Mouse (Mus musculus): ENCODE measurements around the gene Col6a6.

The Col6a6 gene

DNA sequence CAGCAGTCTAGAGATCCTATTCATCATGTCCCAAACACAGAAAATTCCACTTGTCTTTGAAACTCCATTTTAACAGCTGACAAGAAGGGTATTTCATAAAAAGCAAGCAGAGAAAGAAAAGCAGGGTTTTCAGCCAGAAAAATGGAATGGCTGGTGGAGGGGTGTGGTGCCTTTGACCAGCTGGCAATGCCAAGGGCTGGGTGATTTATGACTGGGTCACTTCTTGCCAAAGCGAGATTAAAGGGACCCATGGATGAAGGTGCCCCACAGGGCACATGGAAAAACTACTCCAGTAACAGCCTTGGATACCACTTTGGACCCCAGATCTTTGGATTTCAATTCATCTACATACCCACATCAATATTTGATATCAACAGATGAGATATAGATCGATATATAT lies 93.3 kb downstream of the Col6a6 start:
- no peak for DNase-seq

GRCm38 (mm10) chr9:105731976-105732375 lies 96.0 kb downstream of the Col6a6 start:
- no peak for DNase-seq

GRCm38 (mm10) chr9:105720430-105720829 lies 107.5 kb downstream of the Col6a6 start:
- DNase-seq: no peak

DNA sequence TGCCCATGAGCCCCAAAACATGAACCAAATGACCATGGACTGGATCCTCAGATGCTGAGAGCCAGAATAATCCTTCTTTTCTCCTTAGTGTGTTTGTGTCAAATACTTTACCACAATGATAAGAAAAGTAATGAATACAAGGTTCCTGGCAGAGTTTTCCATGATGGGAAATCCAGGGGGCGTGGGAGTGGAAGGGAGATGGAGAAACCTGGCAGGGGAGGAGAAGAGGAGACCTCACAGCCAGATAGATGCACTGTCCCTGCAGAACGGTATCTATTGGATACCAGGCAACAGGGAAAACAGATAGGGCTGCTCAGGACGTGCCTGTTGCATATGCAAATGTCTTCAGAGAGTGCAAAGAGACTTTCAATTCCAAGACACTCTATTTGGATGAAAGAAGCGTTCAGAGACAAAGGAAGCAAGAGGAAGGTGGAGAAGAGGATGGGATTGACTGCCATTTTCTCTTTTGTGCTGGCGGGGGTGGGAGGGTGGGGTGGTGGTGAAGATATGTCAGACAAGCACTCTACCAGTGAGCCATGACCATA lies 108.0 kb downstream of the Col6a6 start:
- no peak for DNase-seq

- DNase-seq: no peak
Observed at GRCm38 (mm10) chr9:105719367-105719766, 108.6 kb downstream of the Col6a6 start.

GRCm38 (mm10) chr9:105712049-105712448 lies 115.9 kb downstream of the Col6a6 start:
- DNase-seq: no peak

- DNase-seq: no peak
Observed at GRCm38 (mm10) chr9:105705011-105705410, 122.9 kb downstream of the Col6a6 start.

DNA sequence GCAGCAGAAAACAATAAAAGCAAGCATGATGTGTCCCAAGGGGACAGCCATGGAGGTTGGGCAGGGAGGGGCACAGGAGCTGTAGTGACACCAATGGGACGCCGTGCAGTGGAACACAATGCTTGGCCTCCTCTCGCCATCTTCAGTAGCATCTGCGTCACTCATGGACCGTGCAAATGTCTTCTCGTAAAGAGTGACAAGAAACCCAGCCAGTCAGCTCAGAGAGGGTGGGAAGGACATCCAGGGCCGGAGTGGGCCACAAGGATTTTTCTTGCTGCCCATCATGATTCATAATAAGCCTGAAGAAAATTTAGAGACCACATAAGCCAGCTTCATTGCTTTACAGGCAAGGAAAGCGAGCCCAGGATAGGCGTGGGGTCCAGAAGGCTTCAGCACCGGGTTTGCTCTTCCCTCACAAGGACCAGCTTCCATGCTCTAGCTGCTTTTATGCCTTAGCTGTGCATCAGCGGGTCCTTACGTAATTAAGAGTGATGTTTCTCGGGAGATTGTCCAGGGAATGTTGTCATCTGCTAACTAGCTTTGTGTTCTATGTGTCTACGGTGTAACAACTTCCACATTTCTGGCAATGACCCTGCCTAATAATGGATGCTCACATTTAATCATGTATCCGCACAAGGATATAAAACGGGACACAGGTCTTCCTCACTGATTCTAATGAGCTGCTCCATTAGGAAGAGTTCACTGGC lies 123.6 kb downstream of the Col6a6 start:
- no peak for DNase-seq

GRCm38 (mm10) chr9:105701966-105702365 lies 126.0 kb downstream of the Col6a6 start:
- DNase-seq: no peak

DNA sequence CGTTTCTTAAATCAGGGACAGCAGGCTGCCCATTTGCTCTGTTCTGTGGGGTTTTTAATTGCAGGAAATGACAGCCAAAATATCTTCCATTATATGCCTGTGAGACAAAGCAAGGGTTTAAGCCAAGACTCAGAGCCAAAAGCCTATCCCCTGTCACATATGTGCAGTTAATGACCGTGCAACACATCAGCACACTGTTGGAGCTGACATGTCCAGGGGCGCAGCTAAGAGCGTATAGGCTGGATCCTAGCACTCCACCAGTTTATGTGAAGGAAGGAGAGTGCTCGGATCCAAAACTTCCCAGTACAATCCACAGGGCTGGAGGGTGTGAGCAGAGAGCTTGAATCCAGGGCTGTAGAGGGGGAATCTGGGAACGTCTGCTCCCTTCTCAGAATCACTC lies 127.3 kb downstream of the Col6a6 start:
- no peak for DNase-seq

DNA sequence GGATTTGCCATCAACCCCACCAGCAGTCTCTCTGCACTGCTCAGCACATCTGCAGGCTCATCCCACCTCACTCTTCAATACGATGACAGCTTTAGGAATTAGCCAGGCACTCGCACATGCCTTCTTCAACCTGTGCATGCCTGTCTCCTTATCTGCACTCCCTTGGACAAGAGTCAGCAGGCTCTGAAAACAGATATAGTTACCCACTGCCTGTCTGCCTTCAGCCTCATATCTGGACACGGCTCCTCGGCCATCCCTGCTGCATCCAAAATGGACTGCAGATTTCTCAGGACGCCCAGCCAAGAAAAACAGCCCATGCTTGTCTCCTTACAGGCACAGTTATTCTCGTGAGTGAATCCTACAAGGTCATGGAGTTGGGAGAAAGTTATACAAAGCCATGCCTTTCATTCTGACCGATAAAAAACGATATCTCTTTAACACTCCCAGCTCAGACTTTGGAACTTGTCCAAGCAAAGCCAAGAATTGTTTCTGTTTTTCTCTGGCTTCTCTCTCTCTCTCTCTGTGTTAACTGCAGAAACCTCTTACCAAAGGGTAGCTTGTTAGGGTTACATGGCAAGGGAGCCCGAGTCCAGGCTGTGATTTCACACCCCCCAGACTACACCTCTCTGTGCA lies 130.1 kb downstream of the Col6a6 start:
- no peak for DNase-seq

GRCm38 (mm10) chr9:105696818-105697564 lies 131.0 kb downstream of the Col6a6 start:
- DNase-seq: no peak

DNA sequence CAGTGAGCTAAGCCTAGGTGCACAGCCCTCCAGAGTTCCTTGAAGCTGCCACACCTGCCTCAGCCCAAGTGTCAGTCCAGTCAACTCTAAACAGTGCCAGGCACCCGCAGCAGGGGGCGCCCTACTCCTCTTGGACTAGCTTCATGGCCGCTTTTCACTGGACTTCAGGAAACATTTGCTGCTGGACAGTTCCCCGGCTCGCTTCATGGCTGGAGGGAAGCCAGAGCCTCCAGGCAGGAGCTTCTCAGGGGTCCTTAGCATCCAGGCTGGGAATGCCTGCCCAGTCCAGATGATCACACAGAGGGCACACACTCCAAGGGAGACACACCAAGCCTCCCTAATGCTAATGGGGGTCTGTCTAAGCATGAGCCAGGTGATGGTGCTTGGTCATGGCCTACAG lies 134.1 kb downstream of the Col6a6 start:
- DNase-seq: peak; percentile 50

DNA sequence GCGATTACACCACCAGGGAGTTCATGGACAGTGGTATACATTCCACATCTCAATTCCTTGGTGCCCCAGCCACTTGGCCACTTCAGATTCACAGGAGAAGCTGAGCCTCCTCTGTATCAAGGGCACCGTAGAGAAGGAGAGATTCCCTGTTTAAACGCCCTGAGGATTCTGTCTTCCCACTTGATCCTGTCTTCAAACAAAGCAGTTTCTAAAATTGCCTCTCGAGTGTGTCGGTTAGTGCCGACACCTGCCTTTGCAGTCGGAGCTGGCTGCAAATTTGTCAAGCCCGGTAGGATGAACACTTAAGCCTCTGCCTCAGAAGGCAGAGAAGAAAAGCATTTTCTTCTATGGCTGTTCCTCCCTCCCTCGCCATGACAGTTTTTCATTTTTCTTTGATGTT lies 134.9 kb downstream of the Col6a6 start:
- no peak for DNase-seq

DNA sequence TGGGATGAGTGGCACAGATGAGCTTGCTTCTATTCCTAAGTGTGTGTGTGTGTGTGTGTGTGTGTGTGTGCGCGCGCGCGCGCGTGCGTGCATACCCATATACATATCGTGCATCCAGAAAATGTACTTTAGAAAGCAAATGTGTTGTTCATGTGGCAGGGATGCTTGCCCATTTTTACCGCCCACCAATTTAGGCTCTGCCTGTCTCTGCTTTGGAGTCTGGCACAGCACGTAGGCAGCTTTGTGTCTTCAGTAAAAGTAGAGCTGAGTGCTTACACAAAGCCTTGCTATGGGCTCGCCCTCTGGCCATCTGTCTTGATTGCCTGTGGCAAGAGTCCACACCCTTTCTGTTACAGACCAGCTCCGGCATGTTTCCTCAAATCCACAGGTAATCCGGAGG lies 135.5 kb downstream of the Col6a6 start:
- DNase-seq: no peak

DNA sequence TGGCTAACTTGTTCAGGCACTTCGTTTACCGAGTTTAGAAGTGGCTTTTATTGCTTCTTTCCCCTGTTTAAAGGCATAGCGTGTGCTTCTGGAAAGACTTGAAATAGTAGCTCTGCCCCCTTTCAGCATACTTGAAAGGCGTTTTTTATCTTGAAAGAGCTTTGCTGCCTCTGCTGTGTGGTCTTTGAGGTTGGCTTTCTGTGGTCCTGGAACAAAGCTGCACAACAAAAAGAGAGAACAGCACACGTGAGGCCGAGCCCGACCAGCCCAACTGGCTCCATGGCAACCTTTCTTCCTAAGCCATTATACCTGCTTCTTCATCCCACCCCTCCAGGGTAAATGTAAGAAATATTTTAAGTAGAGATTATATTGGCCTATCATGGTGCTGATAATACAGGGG lies 138.5 kb downstream of the Col6a6 start:
- DNase-seq: peak; percentile 36

GRCm38 (mm10) chr9:105684549-105685165 lies 143.3 kb downstream of the Col6a6 start:
- DNase-seq: no peak

DNA sequence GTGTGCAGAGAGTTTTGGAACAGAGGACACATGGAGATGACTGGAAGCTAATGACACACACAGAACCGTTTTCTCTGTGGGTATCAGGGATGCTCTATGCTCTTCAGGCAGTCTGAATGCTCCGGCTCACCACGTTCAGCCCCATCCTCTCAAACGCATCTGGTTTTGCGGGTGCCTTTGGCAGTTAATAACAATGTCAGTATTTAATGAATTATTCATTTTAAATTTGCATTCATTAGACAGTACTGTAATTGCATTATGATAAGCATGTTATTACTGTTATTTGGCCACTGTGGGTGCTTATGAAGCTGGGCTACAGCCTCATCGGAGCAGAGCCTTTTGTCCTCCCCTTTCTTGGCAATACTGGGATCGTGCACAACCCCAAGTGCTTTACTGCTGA lies 146.6 kb downstream of the Col6a6 start:
- DNase-seq: no peak

GRCm38 (mm10) chr9:105675941-105676340 lies 152.0 kb downstream of the Col6a6 start:
- DNase-seq: no peak

DNA sequence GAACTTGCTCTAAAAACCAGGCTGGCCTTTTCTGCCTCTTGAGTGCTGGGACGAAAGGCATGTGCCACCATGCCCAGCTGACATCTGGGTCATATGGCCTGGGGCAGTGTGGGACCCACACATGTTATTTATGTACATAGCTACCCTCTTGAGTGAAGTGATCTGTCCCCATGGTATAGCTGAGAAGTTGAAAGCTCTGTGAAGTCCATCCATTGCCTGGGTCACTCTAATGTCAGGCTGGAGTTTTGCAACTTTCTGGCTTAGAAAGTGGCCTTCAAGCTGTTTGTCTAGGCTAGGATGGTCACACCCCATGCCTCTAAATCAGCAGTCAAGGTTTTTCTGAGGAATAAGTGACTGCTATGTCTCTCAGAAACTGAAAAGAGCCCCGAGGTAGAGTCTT lies 155.9 kb downstream of the Col6a6 start:
- no peak for DNase-seq

- DNase-seq: no peak
Observed at GRCm38 (mm10) chr9:105670916-105671315, 157.0 kb downstream of the Col6a6 start.

GRCm38 (mm10) chr9:105665269-105665668 lies 162.7 kb downstream of the Col6a6 start:
- DNase-seq: no peak

- peak; percentile 13 for DNase-seq
Observed at GRCm38 (mm10) chr9:105659877-105660276, 168.1 kb downstream of the Col6a6 start.
